Mouse (Mus musculus) cerebellum, postnatal 4 days (tissue): ENCODE data around the gene Dock4.

Experiments
- DNase-seq, 2 experiments: peaks; one replicate each; pipeline ENCODE4 v3.0.0; 2022; ENCODE audit warnings: low spot score in 2 of 2, mixed read lengths in 1 of 2

Gene Dock4

GRCm38 (mm10) chr12:40508416-40508815 lies 62.7 kb downstream of the Dock4 start:
- DNase-seq, result no peak

GRCm38 (mm10) chr12:40511643-40512369 lies 66.1 kb downstream of the Dock4 start:
- DNase-seq, result no peak

- no peak for DNase-seq
Measured at GRCm38 (mm10) chr12:40512370-40512693, 66.6 kb downstream of the Dock4 start.

- DNase-seq, result no peak
Measured at GRCm38 (mm10) chr12:40512994-40513393, 67.2 kb downstream of the Dock4 start.

GRCm38 (mm10) chr12:40514021-40514420 lies 68.3 kb downstream of the Dock4 start:
- DNase-seq, result no peak

GRCm38 (mm10) chr12:40522468-40522867 lies 76.7 kb downstream of the Dock4 start:
- no peak for DNase-seq

- no peak for DNase-seq
Measured at GRCm38 (mm10) chr12:40523020-40523419, 77.3 kb downstream of the Dock4 start.

GRCm38 (mm10) chr12:40525045-40525444 lies 79.3 kb downstream of the Dock4 start:
- DNase-seq, result no peak

- no peak for DNase-seq
Measured at GRCm38 (mm10) chr12:40535655-40536618, 90.2 kb downstream of the Dock4 start.

- DNase-seq, result no peak
Measured at GRCm38 (mm10) chr12:40537826-40538225, 92.1 kb downstream of the Dock4 start.

GRCm38 (mm10) chr12:40538318-40538717 lies 92.6 kb downstream of the Dock4 start:
- no peak for DNase-seq

GRCm38 (mm10) chr12:40538780-40539179 lies 93.0 kb downstream of the Dock4 start:
- DNase-seq, result no peak

GRCm38 (mm10) chr12:40544273-40544672 lies 98.5 kb downstream of the Dock4 start:
- DNase-seq, result no peak

- DNase-seq, result no peak
Measured at GRCm38 (mm10) chr12:40546827-40547226, 101.1 kb downstream of the Dock4 start.

GRCm38 (mm10) chr12:40551317-40551716 lies 105.6 kb downstream of the Dock4 start:
- no peak for DNase-seq

GRCm38 (mm10) chr12:40552201-40552600 lies 106.4 kb downstream of the Dock4 start:
- DNase-seq, result no peak

GRCm38 (mm10) chr12:40553929-40554328 lies 108.2 kb downstream of the Dock4 start:
- DNase-seq, result no peak

GRCm38 (mm10) chr12:40554941-40555511 lies 109.3 kb downstream of the Dock4 start:
- DNase-seq, result no peak

GRCm38 (mm10) chr12:40558600-40558999 lies 112.8 kb downstream of the Dock4 start:
- DNase-seq, result no peak

GRCm38 (mm10) chr12:40559103-40559502 lies 113.4 kb downstream of the Dock4 start:
- no peak for DNase-seq

GRCm38 (mm10) chr12:40563703-40564102 lies 118.0 kb downstream of the Dock4 start:
- DNase-seq, result no peak

- no peak for DNase-seq
Measured at GRCm38 (mm10) chr12:40564261-40564660, 118.5 kb downstream of the Dock4 start.
